Mouse (Mus musculus) spleen, postnatal 36 days (tissue): Measurements from ENCODE around the gene Nfkbia.

Experiments used
- DNase-seq, 2 experiments: peaks; one replicate each; pipeline ENCODE4 v3.0.0; 2022; ENCODE audit warnings: low spot score in 2 of 2, mixed read lengths in 1 of 2

The Nfkbia gene

GRCm38 (mm10) chr12:55466088-55466701 is 26.3 kb downstream of the Nfkbia start:
- DNase-seq: no peak

DNA sequence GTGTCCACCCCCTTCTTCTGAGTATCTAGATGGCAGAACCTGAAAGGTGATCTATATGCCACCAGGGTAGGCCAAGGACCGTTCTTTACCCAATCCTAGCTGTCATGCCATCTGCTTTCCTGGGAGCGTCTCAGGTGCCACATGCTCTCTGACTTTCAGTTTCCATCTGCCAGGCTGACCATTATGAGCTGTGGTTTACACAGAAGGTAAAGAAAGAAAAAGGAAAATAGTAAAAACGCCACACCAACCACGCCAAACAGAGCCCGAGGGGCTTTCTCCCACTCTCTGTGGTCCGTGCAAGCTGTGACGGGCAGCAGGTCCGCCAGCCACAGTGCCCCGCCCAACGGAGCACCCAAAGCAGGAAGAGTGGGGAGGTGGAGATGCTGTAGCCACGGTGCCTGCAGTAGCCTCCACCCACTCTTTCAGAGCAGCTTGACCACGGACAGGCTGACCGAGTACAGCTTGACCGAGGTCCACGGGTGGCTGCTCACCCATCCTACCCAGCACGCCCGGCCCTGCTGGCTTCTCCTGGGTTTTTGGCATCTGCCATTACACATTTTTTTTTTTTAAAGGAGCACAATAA is 27.0 kb downstream of the Nfkbia start:
- DNase-seq: peak; percentile 62 to 65

DNA sequence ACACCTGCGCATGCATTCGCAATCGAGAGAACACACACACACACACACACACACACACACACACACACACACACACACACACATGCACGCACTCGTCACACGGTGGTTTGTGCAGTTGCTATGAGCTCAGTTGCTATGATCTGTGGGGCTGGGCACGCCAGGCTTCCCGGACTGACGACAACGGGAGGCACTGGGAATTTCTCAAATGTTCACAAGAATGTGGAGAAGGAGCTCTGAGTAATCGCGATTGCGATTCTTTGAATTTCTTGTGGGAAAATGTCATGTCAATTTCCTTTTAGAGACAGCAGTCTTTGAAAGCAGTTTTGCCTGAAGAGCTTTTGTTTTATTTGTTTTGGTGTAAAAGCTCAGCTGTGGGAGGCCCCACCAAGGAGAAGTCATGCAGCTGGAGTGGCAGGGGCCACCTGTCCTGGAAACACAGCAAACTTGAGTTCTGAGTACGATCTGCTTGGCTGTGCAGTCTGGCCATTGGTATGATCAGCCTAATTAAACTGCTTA is 27.5 kb downstream of the Nfkbia start:
- DNase-seq: peak; percentile 36 to 50

DNA sequence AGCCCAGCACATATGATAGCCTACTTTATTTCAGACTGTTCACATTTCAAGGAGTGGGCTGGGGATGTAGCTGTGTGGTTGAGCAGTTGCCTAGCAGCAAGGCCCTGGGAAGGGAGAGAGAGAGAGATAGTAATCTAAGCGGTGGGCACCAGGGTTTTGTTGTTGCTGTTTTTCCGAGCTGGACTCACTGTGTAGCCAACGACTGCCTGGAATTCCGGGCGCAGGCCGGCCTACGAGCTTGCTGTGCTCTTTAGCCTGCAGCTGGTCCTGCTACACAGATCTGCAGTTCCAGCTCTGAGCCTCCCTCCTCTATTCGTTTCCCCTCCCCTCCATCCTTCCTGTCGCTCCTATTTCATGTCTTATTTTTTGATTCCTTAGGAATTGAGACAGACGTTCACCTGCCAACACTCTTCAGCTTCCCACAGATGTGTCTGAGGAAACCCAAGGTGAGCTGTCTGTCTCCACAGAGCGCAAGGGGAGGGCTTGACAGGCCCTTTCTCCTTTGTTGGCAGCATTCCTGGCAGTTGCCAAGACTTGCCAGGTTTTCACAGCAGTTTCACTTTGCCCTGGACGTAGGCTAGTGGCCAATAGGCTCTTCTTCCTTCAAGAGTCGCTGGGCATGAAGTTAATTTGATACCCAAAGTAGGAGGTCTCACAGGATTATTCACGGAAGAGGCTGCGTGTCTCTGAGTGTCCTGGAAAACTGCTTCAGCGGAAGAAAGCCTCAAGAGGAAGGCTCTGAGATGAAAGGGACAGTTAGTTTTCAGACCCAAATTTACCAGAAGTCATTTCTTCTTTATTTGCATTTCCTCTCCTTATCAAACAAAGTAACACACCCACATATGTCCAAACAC is 28.2 kb downstream of the Nfkbia start:
- no peak for DNase-seq

- no peak for DNase-seq
Observed at GRCm38 (mm10) chr12:55463087-55463486, 29.4 kb downstream of the Nfkbia start.

GRCm38 (mm10) chr12:55462456-55462855 is 30.0 kb downstream of the Nfkbia start:
- DNase-seq: no peak

- DNase-seq: no peak
Observed at GRCm38 (mm10) chr12:55461767-55462166, 30.7 kb downstream of the Nfkbia start.

- DNase-seq: no peak
Observed at GRCm38 (mm10) chr12:55460900-55461299, 31.5 kb downstream of the Nfkbia start.

DNA sequence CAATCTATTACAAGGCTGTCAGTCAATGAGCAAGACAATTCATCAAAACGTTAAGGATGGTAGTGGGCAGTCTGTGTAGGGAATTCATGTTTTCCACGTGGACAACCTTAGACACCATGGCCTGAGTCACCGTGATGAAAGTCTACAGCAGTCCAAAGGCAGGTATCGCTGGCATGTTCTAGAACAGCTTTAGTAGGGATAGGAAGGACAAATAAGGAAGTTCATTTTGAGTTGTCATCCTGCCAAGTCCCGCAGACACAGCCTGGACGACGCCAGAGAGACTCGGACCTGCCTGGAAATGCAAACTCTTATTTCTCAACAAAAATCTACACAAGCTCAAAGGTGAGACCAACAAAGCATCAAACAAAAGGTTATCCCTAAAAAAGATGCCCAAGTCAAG is 32.7 kb downstream of the Nfkbia start:
- no peak for DNase-seq

GRCm38 (mm10) chr12:55456893-55457292 is 35.6 kb downstream of the Nfkbia start:
- DNase-seq: no peak

GRCm38 (mm10) chr12:55456136-55456535 is 36.3 kb downstream of the Nfkbia start:
- DNase-seq: no peak

- no peak for DNase-seq
Observed at GRCm38 (mm10) chr12:55455206-55455605, 37.2 kb downstream of the Nfkbia start.

GRCm38 (mm10) chr12:55453924-55454323 is 38.5 kb downstream of the Nfkbia start:
- no peak for DNase-seq

DNA sequence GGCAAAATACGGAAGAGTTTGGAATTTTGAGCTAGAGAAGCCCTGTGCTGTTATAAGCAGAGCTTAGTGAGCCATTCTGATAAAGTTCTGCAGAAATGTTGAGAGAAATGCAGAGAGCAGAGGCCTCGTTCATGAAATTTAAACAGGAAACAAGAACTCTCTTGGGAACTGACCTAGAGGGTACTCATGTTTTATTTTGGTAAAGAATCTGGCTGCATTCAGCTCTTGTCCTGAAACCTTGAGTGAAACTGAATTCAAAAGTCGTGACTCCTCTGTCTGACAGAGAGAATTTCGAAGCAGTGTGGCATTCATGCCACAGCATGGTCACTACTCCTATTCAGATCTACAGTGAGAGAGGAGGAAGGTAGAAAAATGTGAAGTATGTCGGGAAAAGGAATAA is 39.6 kb downstream of the Nfkbia start:
- DNase-seq: no peak

DNA sequence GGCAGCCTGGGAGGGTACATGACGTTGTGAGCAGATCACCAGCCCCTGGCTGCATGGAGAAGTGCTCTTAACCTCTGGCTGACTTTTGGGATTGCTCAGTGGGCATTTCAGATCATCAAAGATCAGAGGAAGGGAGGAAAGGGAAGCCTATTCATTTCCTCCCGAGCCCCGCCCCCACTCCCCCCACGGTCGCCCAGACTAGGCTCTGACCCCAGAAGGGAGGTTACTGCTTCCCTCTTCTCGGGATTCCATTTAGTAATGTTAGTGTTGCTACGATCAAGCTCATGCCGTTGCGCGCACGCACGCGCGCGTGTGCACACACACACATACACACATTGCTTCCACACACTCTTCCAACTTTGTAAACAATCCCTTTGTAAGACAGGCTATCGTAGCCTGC is 42.0 kb downstream of the Nfkbia start:
- no peak for DNase-seq

GRCm38 (mm10) chr12:55449048-55449447 is 43.4 kb downstream of the Nfkbia start:
- no peak for DNase-seq

DNA sequence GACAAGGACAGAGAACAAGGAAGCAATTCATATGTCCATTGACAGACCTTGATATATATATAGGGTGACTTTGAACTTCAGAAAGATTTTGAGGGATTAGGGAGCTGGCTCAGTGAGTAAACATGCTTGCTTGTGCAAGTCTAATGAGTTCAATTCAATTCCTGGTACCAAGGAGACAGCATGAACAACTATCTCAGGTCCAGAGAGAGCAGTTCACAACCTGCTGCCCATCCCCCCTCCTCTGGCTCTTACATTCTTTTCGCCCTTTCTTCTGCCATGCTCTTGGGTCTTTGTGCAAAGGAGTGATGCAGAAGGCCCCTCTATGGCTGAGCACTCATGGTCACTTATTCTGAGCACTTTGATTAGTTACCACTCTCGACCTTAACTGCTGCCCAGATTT is 44.0 kb downstream of the Nfkbia start:
- DNase-seq: no peak

DNA sequence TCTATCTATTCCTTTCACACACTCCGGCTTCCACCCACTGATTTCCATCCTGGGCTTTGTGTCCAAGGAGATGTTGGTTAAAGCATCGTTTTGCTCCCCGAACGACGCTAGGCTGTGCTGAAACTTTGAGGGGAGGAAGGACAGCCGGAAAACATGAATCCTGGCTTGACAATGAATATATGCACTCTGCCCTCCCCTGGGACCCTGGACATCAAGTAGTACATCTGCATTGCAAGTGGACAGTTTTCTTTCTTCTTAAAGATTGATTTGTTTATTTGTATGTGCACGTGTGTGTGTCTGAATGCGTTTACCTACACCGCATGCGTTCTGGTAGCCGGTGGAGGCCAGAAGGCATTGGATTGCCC is 45.1 kb downstream of the Nfkbia start:
- DNase-seq: no peak

GRCm38 (mm10) chr12:55446746-55447395 is 45.6 kb downstream of the Nfkbia start:
- DNase-seq: peak; percentile 80 to 81

- no peak for DNase-seq
Observed at GRCm38 (mm10) chr12:55446366-55446745, 46.1 kb downstream of the Nfkbia start.

DNA sequence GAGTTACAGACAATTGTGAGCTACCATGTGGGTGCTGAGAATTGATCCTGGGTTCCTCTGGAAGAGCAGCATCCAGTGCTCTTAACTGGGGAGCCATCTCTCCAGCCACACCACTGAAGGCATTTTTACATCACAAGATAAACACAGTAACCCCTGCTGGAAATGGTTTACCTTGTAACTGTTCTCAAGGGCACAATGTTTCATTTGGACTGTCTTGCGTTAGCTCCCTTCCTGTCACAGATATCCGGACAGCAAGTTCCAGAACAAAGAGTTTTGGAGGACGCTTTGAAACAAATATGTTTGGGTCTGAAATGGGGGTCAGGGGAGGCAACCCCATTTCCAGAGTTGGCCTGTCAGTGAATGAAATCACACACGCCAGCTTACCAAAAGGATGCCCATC is 46.9 kb downstream of the Nfkbia start:
- DNase-seq: no peak

- DNase-seq: no peak
Observed at GRCm38 (mm10) chr12:55444031-55444451, 48.4 kb downstream of the Nfkbia start.
